Mouse (Mus musculus) megakaryocyte, embryonic 14.5 days (primary cell): ENCODE measurements around the gene Cldn15.

Experiments used
- FLI1 ChIP-seq: IDR thresholded peaks from 2 replicates; pipeline ENCODE4 v1.6.1; 2012; ENCODE audit warnings: low read length, inconsistent platforms, mixed read lengths
- GATA1 ChIP-seq: IDR thresholded peaks from 3 replicates; pipeline ENCODE4 v1.6.1; 2012; ENCODE audit warnings: mixed read lengths, low read length, inconsistent platforms, borderline replicate concordance

DNA sequence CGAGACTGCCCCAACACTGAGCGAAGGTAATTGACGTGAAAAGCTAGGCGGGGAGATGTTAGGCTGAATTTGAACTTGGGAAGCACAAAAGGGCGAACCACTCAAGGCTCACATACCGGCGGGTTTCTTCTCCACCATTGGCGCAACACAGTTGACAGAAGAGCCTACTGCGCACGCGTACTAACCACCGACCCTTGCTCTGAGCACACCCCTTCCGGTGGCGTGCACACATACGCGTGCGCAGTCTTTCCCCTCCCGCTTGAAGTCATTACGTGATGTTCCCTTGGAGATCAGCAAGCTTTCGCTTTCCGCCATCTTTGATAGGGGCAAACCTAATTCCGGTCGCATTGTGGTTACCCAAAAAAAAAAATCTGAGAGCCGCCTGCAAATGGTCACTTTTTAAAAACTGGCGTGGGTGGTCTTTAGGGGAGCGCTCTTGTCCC, 20.3 kb downstream of the Cldn15 start, which contains the start of gene Plod3:
- TF ChIP-seq GATA1 (no peak), FLI1 (no peak)
